Mouse (Mus musculus) lung, embryonic 15.5 days (tissue): ENCODE results near the gene Eif2b5. TPM values are rescaled to one million over a fixed set of nuclear protein-coding genes. Genes with fewer than 3 reads are reported as not detected.

Source experiments
- ATAC-seq: fragments of 200-750 bp; cut with Nextera tagmentation; 2 replicates; pipeline ENCODE4 v1.8.0; 2017; ENCODE audit warnings: moderate number of reproducible peaks, borderline replicate concordance; ENCODE audit not compliant: low FRiP score, low TSS enrichment; ENCODE audit errors: extremely low read depth
- H3K27ac ChIP-seq: fragments of 300-500 bp; sonication (generic); 2 replicates; pipeline ENCODE4 v1.5.1; 2015; ENCODE audit warnings: moderate library complexity, mild to moderate bottlenecking, inconsistent platforms
- H3K27me3 ChIP-seq: fragments of 300-500 bp; sonication (generic); 2 replicates; pipeline ENCODE4 v1.6.1; 2015; ENCODE audit warnings: inconsistent platforms
- H3K36me3 ChIP-seq: fragments of 300-500 bp; sonication (generic); 2 replicates; pipeline ENCODE4 v1.6.1; 2015; ENCODE audit warnings: inconsistent platforms
- H3K4me1 ChIP-seq: fragments of 300-500 bp; sonication (generic); 2 replicates; pipeline ENCODE4 v1.6.1; 2015; ENCODE audit warnings: inconsistent platforms
- H3K4me2 ChIP-seq: fragments of 300-500 bp; sonication (generic); 2 replicates; pipeline ENCODE4 v1.6.1; 2015; ENCODE audit warnings: inconsistent platforms, mild to moderate bottlenecking, moderate library complexity
- H3K4me3 ChIP-seq: fragments of 300-500 bp; sonication (generic); 2 replicates; pipeline ENCODE4 v1.5.1; 2015; ENCODE audit warnings: mild to moderate bottlenecking, inconsistent platforms
- H3K9ac ChIP-seq: fragments of 300-500 bp; sonication (generic); 2 replicates; pipeline ENCODE4 v1.6.1; 2015; ENCODE audit warnings: inconsistent platforms
- H3K9me3 ChIP-seq: fragments of 300-500 bp; sonication (generic); 2 replicates; pipeline ENCODE4 v1.6.1; 2016; ENCODE audit warnings: inconsistent platforms
- WGBS: fragments of 180-500 bp; shearing (Covaris S2); methylation state at CpG from one replicate; pipeline ENCODE4 v1.1.7; 2015; 5-methylcytosine and 5-hydroxymethylcytosine counted together
- polyA plus RNA-seq: library from polyadenylated mRNA; unstranded; fragments of >200 nt; fragmentation: Nextera tagmentation; extraction: Ambion mirVana; gene quantifications from 2 replicates; pipeline ENCODE4 v1.2.1, GENCODE M21; 2015

Eif2b5 gene
- polyA plus RNA-seq, 1 experiment from 2014 or later, result 106 TPM

- Histone ChIP-seq H3K27me3 (no peaks in the 10 kb centered on the region), H3K9ac (peak overlapping the region; percentile 98), H3K4me3 (peak overlapping the region; percentile 89), H3K4me1 (peaks cover 17% of the 10 kb centered on the region), H3K36me3 (peaks cover 24% of the 10 kb centered on the region), H3K4me2 (peak overlapping the region; percentile 71), H3K9me3 (no peaks in the 10 kb centered on the region), H3K27ac (peak overlapping the region; percentile 92)
- whole genome bisulfite sequencing, result 2% methylated on average over 6 of the region's 6 CpGs
- peak; percentile 38; the same call in 1 of the 2 replicates for ATAC-seq
These were observed 19.2 kb downstream of the Eif2b5 start for GRCm38 (mm10) chr16:20517701-20518374.

GRCm38 (mm10) chr16:20523886-20524285 is 25.3 kb downstream of the Eif2b5 start:
- ATAC-seq, result no peak
- WGBS, result 80% methylated on average over 10 of the region's 10 CpGs
- H3K9me3 ChIP-seq, result no peaks in the 10 kb centered on the region
- peaks cover 83% of the 10 kb centered on the region for H3K36me3 ChIP-seq
- H3K4me2 ChIP-seq, result no peak overlapping the region
- H3K9ac ChIP-seq, result no peak overlapping the region
- peaks cover 3% of the 10 kb centered on the region for H3K4me1 ChIP-seq
- no peak overlapping the region for H3K4me3 ChIP-seq
- H3K27me3 ChIP-seq, result no peaks in the 10 kb centered on the region
- no peak overlapping the region for H3K27ac ChIP-seq

GRCm38 (mm10) chr16:20528779-20529178 is 30.2 kb downstream of the Eif2b5 start:
- 83% methylated on average over 5 of the region's 5 CpGs for WGBS
- no peak overlapping the region for H3K4me3 ChIP-seq

GRCm38 (mm10) chr16:20529375-20529774 is 30.8 kb downstream of the Eif2b5 start:
- Histone ChIP-seq H3K9me3 (no peaks in the 10 kb centered on the region), H3K27ac (no peak overlapping the region), H3K4me2 (no peak overlapping the region), H3K9ac (no peak overlapping the region), H3K27me3 (no peaks in the 10 kb centered on the region), H3K4me3 (no peak overlapping the region), H3K36me3 (peaks cover 86% of the 10 kb centered on the region), H3K4me1 (no peaks in the 10 kb centered on the region)
- 48% methylated on average over 1 of the region's 1 CpGs for WGBS
- no peak for ATAC-seq

More at GRCm38 (mm10) chr16:20528779-20529178, 30.2 kb downstream of the Eif2b5 start:
- ATAC-seq, result no peak
- H3K27ac ChIP-seq, result no peak overlapping the region
- H3K9ac ChIP-seq, result no peak overlapping the region
- H3K9me3 ChIP-seq, result no peaks in the 10 kb centered on the region
- H3K4me1 ChIP-seq, result no peaks in the 10 kb centered on the region
- H3K4me2 ChIP-seq, result no peak overlapping the region
- H3K36me3 ChIP-seq, result peaks cover 92% of the 10 kb centered on the region
- H3K27me3 ChIP-seq, result no peaks in the 10 kb centered on the region

GRCm38 (mm10) chr16:20530941-20531340 is 32.3 kb downstream of the Eif2b5 start:
- no peak overlapping the region for H3K4me2 ChIP-seq
- H3K4me3 ChIP-seq, result no peak overlapping the region
- no peak overlapping the region for H3K27ac ChIP-seq
- ATAC-seq, result no peak
- peaks cover 72% of the 10 kb centered on the region for H3K36me3 ChIP-seq
- WGBS, result 97% methylated on average over 20 of the region's 20 CpGs
- H3K9ac ChIP-seq, result no peak overlapping the region
- H3K27me3 ChIP-seq, result no peaks in the 10 kb centered on the region
- H3K9me3 ChIP-seq, result no peaks in the 10 kb centered on the region
- H3K4me1 ChIP-seq, result no peaks in the 10 kb centered on the region

GRCm38 (mm10) chr16:20534617-20535295 is 36.1 kb downstream of the Eif2b5 start:
- peak overlapping the region; percentile 32; the same call in 1 of the 2 replicates for H3K4me2 ChIP-seq
- WGBS, result 40% methylated on average over 10 of the region's 10 CpGs
- no peak overlapping the region for H3K27ac ChIP-seq
- no peaks in the 10 kb centered on the region for H3K9me3 ChIP-seq
- H3K4me3 ChIP-seq, result no peak overlapping the region
- H3K9ac ChIP-seq, result no peak overlapping the region
- ATAC-seq, result no peak
- peaks cover 46% of the 10 kb centered on the region for H3K36me3 ChIP-seq
- H3K27me3 ChIP-seq, result no peaks in the 10 kb centered on the region
- H3K4me1 ChIP-seq, result peaks cover 18% of the 10 kb centered on the region

- WGBS, result under 1% methylated on average over 51 of the region's 52 CpGs
- peaks cover 18% of the 10 kb centered on the region for H3K4me1 ChIP-seq
- peak; percentile 97 for ATAC-seq
- H3K36me3 ChIP-seq, result peaks cover 46% of the 10 kb centered on the region
- H3K9ac ChIP-seq, result peak within 1 kb of the TSS; percentile 93
- H3K9me3 ChIP-seq, result no peaks in the 10 kb centered on the region
- H3K4me2 ChIP-seq, result peak within 1 kb of the TSS; percentile 66
- H3K27me3 ChIP-seq, result no peaks in the 10 kb centered on the region
- peak within 1 kb of the TSS; percentile 76 for H3K4me3 ChIP-seq
- H3K27ac ChIP-seq, result peak within 1 kb of the TSS; percentile 82
These were observed 36.9 kb downstream of the Eif2b5 start, which contains the start of gene Ap2m1 for GRCm38 (mm10) chr16:20535296-20536080. Gene Ap2m1 (plus strand): TSS chr16:20535478.

GRCm38 (mm10) chr16:20536081-20536665 is 37.6 kb downstream of the Eif2b5 start:
- Histone ChIP-seq H3K4me2 (peak overlapping the region; percentile 66), H3K27me3 (no peaks in the 10 kb centered on the region), H3K36me3 (peaks cover 46% of the 10 kb centered on the region), H3K27ac (no peak overlapping the region), H3K9me3 (no peaks in the 10 kb centered on the region), H3K4me1 (peaks cover 18% of the 10 kb centered on the region), H3K9ac (peak overlapping the region; percentile 93), H3K4me3 (peak overlapping the region; percentile 76)
- WGBS, result 26% methylated on average over 9 of the region's 9 CpGs
- no peak for ATAC-seq

- peaks cover 48% of the 10 kb centered on the region for H3K36me3 ChIP-seq
- WGBS, result 22% methylated on average over 5 of the region's 5 CpGs
- H3K27ac ChIP-seq, result no peak overlapping the region
- peak overlapping the region; percentile 66 for H3K4me2 ChIP-seq
- H3K4me1 ChIP-seq, result peaks cover 18% of the 10 kb centered on the region
- H3K9ac ChIP-seq, result peak overlapping the region; percentile 93
- H3K27me3 ChIP-seq, result no peaks in the 10 kb centered on the region
- peak overlapping the region; percentile 76 for H3K4me3 ChIP-seq
- no peak for ATAC-seq
- no peaks in the 10 kb centered on the region for H3K9me3 ChIP-seq
These were observed 38.5 kb downstream of the Eif2b5 start for GRCm38 (mm10) chr16:20537071-20537471.

GRCm38 (mm10) chr16:20537601-20538320 is 39.1 kb downstream of the Eif2b5 start:
- Histone ChIP-seq H3K4me3 (peak overlapping the region; percentile 76; the same call in 1 of the 2 replicates), H3K4me2 (peak overlapping the region; percentile 66), H3K9me3 (no peaks in the 10 kb centered on the region), H3K27ac (no peak overlapping the region), H3K4me1 (peaks cover 18% of the 10 kb centered on the region), H3K9ac (peak overlapping the region; percentile 93; the same call in 1 of the 2 replicates), H3K27me3 (no peaks in the 10 kb centered on the region), H3K36me3 (peaks cover 51% of the 10 kb centered on the region)
- ATAC-seq, result no peak
- 47% methylated on average over 6 of the region's 6 CpGs for WGBS

- Histone ChIP-seq H3K36me3 (peaks cover 56% of the 10 kb centered on the region), H3K9ac (no peak overlapping the region), H3K4me3 (no peak overlapping the region), H3K27ac (no peak overlapping the region), H3K4me1 (peaks cover 18% of the 10 kb centered on the region), H3K9me3 (no peaks in the 10 kb centered on the region), H3K4me2 (no peak overlapping the region), H3K27me3 (no peaks in the 10 kb centered on the region)
- 65% methylated on average over 3 of the region's 3 CpGs for WGBS
- no peak for ATAC-seq
These were observed 41.0 kb downstream of the Eif2b5 start for GRCm38 (mm10) chr16:20539649-20540048.
